Mouse (Mus musculus) cerebellum, adult 2 months (tissue): Measurements from ENCODE around the gene Rps6.

Experiments
- CTCF ChIP-seq: fragments of 200-500 bp; IDR thresholded peaks from 2 replicates; pipeline ENCODE4 v1.5.1; 2011; ENCODE audit warnings: low read depth, mild to moderate bottlenecking, control low read depth, low read length, moderate library complexity, borderline replicate concordance; ENCODE audit not compliant: insufficient read depth
- POLR2A ChIP-seq: fragments of 200-500 bp; IDR thresholded peaks from 2 replicates; pipeline ENCODE4 v1.6.1; 2011; ENCODE audit warnings: low read length, control low read depth, borderline replicate concordance; ENCODE audit not compliant: insufficient read depth

DNA sequence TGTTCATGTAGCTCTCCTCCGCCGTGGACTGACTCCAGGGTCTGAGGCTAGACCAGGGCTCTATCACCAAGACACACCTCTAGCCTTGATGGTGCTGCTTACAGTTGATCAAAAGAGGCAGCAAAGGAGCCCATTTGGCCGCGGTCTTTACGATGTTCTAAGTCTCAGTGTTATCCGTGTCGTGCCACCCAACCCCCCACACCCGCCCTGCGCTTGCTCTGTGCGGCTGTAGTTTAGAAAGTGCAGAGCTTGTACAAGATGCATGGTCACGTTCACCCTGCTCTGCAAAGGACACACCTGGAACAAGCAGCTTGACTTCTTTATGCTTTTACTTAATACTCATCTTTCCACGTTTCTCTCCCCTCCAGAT lies 28.6 kb upstream of the Rps6 start:
- TF ChIP-seq CTCF (no peak), POLR2A (no peak)
